8 mouse cellular contexts compared by ENCODE assay signal in the genomic region with DNA sequence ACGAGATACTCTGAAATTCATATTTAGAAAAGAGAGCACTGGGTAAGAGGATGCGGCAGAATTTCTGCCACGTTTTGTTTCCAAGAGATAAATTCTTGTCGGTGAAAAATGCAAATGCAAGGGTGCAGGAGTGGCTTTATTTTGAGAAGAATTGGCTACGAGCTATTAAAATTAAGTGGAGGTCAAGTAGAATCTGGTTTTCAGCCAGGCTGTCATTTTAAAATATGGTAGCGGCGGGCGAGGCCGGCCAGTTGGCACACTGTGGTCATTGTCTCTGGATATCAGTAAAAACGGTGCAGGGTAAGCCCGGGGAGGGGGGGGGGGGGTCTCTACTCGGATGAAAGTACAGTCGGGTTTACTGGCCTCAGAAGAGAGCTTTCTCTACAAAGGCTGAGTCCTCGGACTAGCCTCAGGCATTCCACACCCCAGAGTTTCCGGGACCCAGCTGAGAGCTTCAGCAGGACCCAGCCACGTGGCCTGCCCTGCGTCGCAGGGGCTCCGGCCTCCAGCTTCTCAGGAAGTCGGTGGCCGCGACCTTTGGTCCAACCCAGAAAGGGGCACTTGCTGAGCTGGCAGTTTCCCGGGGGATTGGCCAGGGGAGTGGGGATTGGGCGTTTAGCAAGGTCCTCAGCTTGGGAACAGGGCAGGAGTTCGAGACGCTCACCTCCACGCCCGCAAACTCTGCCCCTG. TPM values are rescaled to one million over a fixed set of nuclear protein-coding genes. Genes with fewer than 3 reads are reported as not detected.
DNase-seq lines count a peak whose midpoint lies in the region; ATAC-seq lines count a peak whose summit lies in the region.

No protein-coding gene starts in this region.

- H3K4me2 ChIP-seq in kidney, embryonic 14.5 days (replicated peaks; ENCODE audit: low read depth, low read length), result peak overlapping the region; percentile 39
- peak overlapping the region; percentile 94 for H3K4me2 ChIP-seq in heart, embryonic 15.5 days
- 0 out of 2 replicates have a peak overlapping the region, but pooled peaks have one; percentile 26 for H3K4me2 ChIP-seq in midbrain, embryonic 13.5 days (replicated peaks)

- H3K9ac ChIP-seq in kidney, embryonic 14.5 days (ENCODE audit: low read depth, low read length), result peak overlapping the region; percentile 34; the same call in 1 of the 2 replicates
- peak overlapping the region; percentile 40; the same call in 1 of the 2 replicates for H3K9ac ChIP-seq in heart, embryonic 15.5 days
- H3K9ac ChIP-seq in midbrain, embryonic 13.5 days (replicated peaks), result no peak overlapping the region

- H3K27me3 ChIP-seq in kidney, embryonic 14.5 days (ENCODE audit: control insufficient read depth, insufficient read depth, low read length), result peaks cover 58% of the 10 kb centered on the region
- peaks cover 73% of the 10 kb centered on the region for H3K27me3 ChIP-seq in heart, embryonic 15.5 days
- peaks cover 78% of the 10 kb centered on the region for H3K27me3 ChIP-seq in midbrain, embryonic 13.5 days

- ATAC-seq in kidney, embryonic 14.5 days (ENCODE audit: low FRiP score, low TSS enrichment), result no peak
- no peak for ATAC-seq in heart, embryonic 15.5 days (replicated peaks; ENCODE audit: insufficient number of reproducible peaks, insufficient read depth, low FRiP score, low read depth)
- no peak for ATAC-seq in midbrain, embryonic 13.5 days
- ATAC-seq in erythroblast, adult 5-6 weeks (replicated peaks; ENCODE audit: low FRiP score, poor library complexity, severe bottlenecking), result no peak

- H3K9me3 ChIP-seq in kidney, embryonic 14.5 days (ENCODE audit: control insufficient read depth, low read length), result no peaks in the 10 kb centered on the region
- H3K9me3 ChIP-seq in heart, embryonic 15.5 days (replicated peaks), result no peaks in the 10 kb centered on the region
- H3K9me3 ChIP-seq in midbrain, embryonic 13.5 days, result no peaks in the 10 kb centered on the region

- under 1% methylated on average over 28 of the region's 28 CpGs for WGBS in kidney, embryonic 14.5 days
- 5% methylated on average over 28 of the region's 28 CpGs for WGBS in heart, embryonic 15.5 days
- WGBS in midbrain, embryonic 13.5 days, result 2% methylated on average over 28 of the region's 28 CpGs

- H3K36me3 ChIP-seq in kidney, embryonic 14.5 days (ENCODE audit: control insufficient read depth, insufficient read depth, low read length), result no peaks in the 10 kb centered on the region
- no peaks in the 10 kb centered on the region for H3K36me3 ChIP-seq in heart, embryonic 15.5 days
- H3K36me3 ChIP-seq in midbrain, embryonic 13.5 days, result no peaks in the 10 kb centered on the region

- H3K4me3 ChIP-seq in kidney, embryonic 14.5 days (ENCODE audit: low read length), result peak overlapping the region; percentile 21; the same call in 1 of the 2 replicates
- peak overlapping the region; percentile 74 for H3K4me3 ChIP-seq in heart, embryonic 15.5 days
- H3K4me3 ChIP-seq in midbrain, embryonic 13.5 days (replicated peaks), result no peak overlapping the region

- no peak overlapping the region for H3K27ac ChIP-seq in kidney, embryonic 14.5 days (ENCODE audit: low read depth, low read length)
- no peak overlapping the region for H3K27ac ChIP-seq in heart, embryonic 15.5 days
- H3K27ac ChIP-seq in midbrain, embryonic 13.5 days, result no peak overlapping the region

- DNase-seq in kidney, adult 9 months, result no peak
- peak; percentile 26 to 43 for DNase-seq in adrenal gland, postnatal 36 days
- no peak for DNase-seq in right cerebral cortex, adult 18-20 months
- no peak for DNase-seq in thymus, postnatal 25 days

- no peaks in the 10 kb centered on the region; the same call in 1 of the 2 replicates for H3K4me1 ChIP-seq in kidney, embryonic 14.5 days (ENCODE audit: control insufficient read depth, insufficient read depth, low read length)
- H3K4me1 ChIP-seq in heart, embryonic 15.5 days (replicated peaks), result peaks cover 29% of the 10 kb centered on the region
- peaks cover 27% of the 10 kb centered on the region for H3K4me1 ChIP-seq in midbrain, embryonic 13.5 days (replicated peaks)

RNA-seq across cellular contexts. Expression of a gene that starts 1.7 kb away (rescaled TPM):
- polyA plus RNA-seq in kidney, embryonic 14.5 days (2014; fragmentation: Nextera tagmentation; extraction: Ambion mirVana), result 5.8 and 9.0 TPM in 2 replicates
- 1 to 10 TPM; 7.2 to 9.8 TPM for total RNA-seq in adrenal gland, postnatal 36 days (2021)
- 3.3 TPM in 2 replicates for polyA plus RNA-seq in heart, embryonic 15.5 days (2015; fragmentation: Nextera tagmentation; extraction: Ambion mirVana)
- polyA plus RNA-seq in midbrain, embryonic 13.5 days (2015; fragmentation: Nextera tagmentation; extraction: Ambion mirVana), result 1.0 and 1.7 TPM in 2 replicates
- total RNA-seq in erythroblast, adult 5-6 weeks (2015; ENCODE audit: low replicate concordance), result not detected in 2 replicates
- not detected in 2 replicates for total RNA-seq in erythroblast, adult 5-6 weeks (2017; ENCODE audit: low replicate concordance)

RNA-seq across cellular contexts. Expression of a gene that starts 27.5 kb away (rescaled TPM):
- polyA plus RNA-seq in kidney, embryonic 14.5 days (2014; fragmentation: Nextera tagmentation; extraction: Ambion mirVana), result not detected in 2 replicates
- not detected for total RNA-seq in adrenal gland, postnatal 36 days (2021)
- polyA plus RNA-seq in heart, embryonic 15.5 days (2015; fragmentation: Nextera tagmentation; extraction: Ambion mirVana), result not detected in 2 replicates
- polyA plus RNA-seq in midbrain, embryonic 13.5 days (2015; fragmentation: Nextera tagmentation; extraction: Ambion mirVana), result 1.3 and 3.5 TPM in 2 replicates
- not detected in 2 replicates for total RNA-seq in erythroblast, adult 5-6 weeks (2015; ENCODE audit: low replicate concordance)
- total RNA-seq in erythroblast, adult 5-6 weeks (2017; ENCODE audit: low replicate concordance), result not detected in 2 replicates

Comparison
In these comparisons a context has a peak if more than half of its experiments do, and no peak if none do; other contexts are left out.
1. H3K4me2 ChIP-seq: peak in every context shown above with its lines; median percentile 94 in heart, embryonic 15.5 days; 39 in kidney, embryonic 14.5 days; 26 in midbrain, embryonic 13.5 days.
2. DNase-seq: peak in adrenal gland, postnatal 36 days (2 of 2); none in kidney, adult 9 months (single experiment), right cerebral cortex, adult 18-20 months (single experiment) and thymus, postnatal 25 days (single experiment).